Mouse (Mus musculus): ENCODE data around the gene Thsd7a. TPM values are rescaled to one million over a fixed set of nuclear protein-coding genes. Genes with fewer than 3 reads are reported as not detected.

Gene Thsd7a
- total and polyA plus RNA-seq, 3 experiments, result 0.30 TPM; not detected in 2

DNA sequence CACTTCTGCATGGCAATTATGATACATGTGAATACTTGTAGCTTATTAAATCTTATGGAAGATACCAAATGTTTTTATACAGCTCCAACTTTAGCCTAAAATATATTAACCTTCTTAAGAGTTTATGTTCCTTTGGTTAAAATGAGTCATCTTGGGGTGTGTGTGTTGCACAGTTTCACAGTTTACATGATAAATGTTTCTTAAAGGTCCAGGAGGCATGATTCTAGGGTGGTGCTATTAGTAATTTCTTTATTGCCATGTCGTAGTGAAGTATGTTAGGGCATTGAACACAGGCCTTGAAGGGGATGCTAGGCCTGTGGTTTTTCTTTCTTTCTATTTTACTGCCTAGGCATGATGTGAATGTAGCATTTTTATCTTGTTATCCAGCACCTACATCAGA lies 291.8 kb downstream of the Thsd7a start:
- H3K9me3 ChIP-seq (replicated peaks; ENCODE audit: low read length), result no peaks in the 10 kb centered on the region
- H3K36me3 ChIP-seq (replicated peaks in 1 of 2; ENCODE audit: control insufficient read depth in 1 of 2, insufficient read depth in 1 of 2, low read length in 1 of 2), result no peaks in the 10 kb centered on the region
- TF ChIP-seq UBTF (IDR thresholded peaks at IDR 0.05; ENCODE audit: low read depth, low read length) (no peak), ETS1 (conservative IDR thresholded peaks at IDR 0.05; ENCODE audit: low read depth, low read length) (no peak), MAZ (IDR thresholded peaks at IDR 0.05; ENCODE audit: low read depth, low read length) (no peak), TBP (conservative IDR thresholded peaks at IDR 0.05; ENCODE audit: low read depth, low read length) (no peak), USF1 (IDR thresholded peaks at IDR 0.05; ENCODE audit: low read depth, low read length) (no peak), CHD1 (IDR thresholded peaks at IDR 0.05; ENCODE audit: low read depth, low read length) (no peak), ZC3H11A (IDR thresholded peaks at IDR 0.05; ENCODE audit: low read depth, low read length) (no peak), EP300 (IDR thresholded peaks at IDR 0.05; ENCODE audit: low read length) (no peak), PAX5 (IDR thresholded peaks at IDR 0.05; ENCODE audit: low read length) (no peak), ELF1 (IDR thresholded peaks at IDR 0.05; ENCODE audit: low read depth, low read length) (no peak), KAT2A (IDR thresholded peaks at IDR 0.05; ENCODE audit: insufficient replicate concordance, low read length) (no peak), JUN (IDR thresholded peaks at IDR 0.05; ENCODE audit: insufficient read depth, low read depth, low read length) (no peak), RAD21 (IDR thresholded peaks at IDR 0.05; ENCODE audit: low read depth, low read length) (no peak), MYC (IDR thresholded peaks at IDR 0.05; ENCODE audit: low read depth, low read length) (no peak)
- dilution Hi-C loops (cut with MboI; ENCODE audit: extremely low pct_ligation_motif_present, extremely low pct_unique_long_range_greater_than_20kb, low sequenced_read_pairs), result no loop called here
- H3K27ac ChIP-seq (ENCODE audit: insufficient read depth, low read depth), result no peak overlapping the region
- H3K79me2 ChIP-seq (replicated peaks; ENCODE audit: control insufficient read depth, extremely low read depth, insufficient read depth, poor library complexity, severe bottlenecking), result no peaks in the 10 kb centered on the region
- no peaks in the 10 kb centered on the region for H3K4me1 ChIP-seq (ENCODE audit: control insufficient read depth in 1 of 2, insufficient read depth in 2 of 2)
- H3K9ac ChIP-seq (ENCODE audit: insufficient read depth, low read depth), result no peak overlapping the region
- H3K4me3 ChIP-seq (replicated peaks in 1 of 3; ENCODE audit: low read depth in 2 of 3, low read length in 2 of 3, poor library complexity in 1 of 3), result no peak overlapping the region
- no peak overlapping the region for H3K4me2 ChIP-seq (ENCODE audit: insufficient read depth, low read depth, poor library complexity, severe bottlenecking)
- no peak for DNase-seq (ENCODE audit: extremely low read depth)
- in situ Hi-C loops (cut with MboI; ENCODE audit: low pct_ligation_motif_present, low pct_unique_long_range_greater_than_20kb, low sequenced_read_pairs), result no loop called here
- H3K27me3 ChIP-seq (replicated peaks), result no peaks in the 10 kb centered on the region

DNA sequence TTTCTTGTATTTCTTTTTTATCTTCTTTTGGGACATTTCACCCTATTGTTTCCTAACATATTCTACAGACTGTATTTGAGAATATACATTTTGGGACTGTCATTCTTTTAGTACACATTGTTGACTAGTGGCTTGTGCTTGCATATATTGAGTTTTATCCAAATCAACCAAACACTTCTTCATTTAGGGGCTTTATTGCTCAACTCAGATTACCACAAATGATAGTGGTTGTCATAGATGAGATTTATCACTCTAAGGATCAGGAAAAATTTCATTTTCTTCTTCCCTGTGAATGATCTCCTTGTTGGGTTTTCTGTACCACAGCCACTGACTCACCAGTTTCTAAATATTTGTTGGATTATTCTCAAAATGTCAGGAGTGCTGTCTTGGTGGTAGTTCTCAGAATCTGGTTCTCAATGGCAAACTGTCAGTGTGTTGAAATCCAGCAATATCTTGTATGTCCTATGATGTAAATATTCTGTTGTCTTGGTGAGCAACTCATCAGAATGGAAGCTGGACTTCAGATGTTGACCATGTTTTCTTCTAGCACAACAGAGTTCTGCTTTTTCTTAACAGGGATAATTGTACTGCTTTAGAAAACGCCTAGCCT lies 294.2 kb downstream of the Thsd7a start:
- Histone ChIP-seq H3K9me3 (replicated peaks; ENCODE audit: low read length) (no peaks in the 10 kb centered on the region), H3K36me3 (replicated peaks in 1 of 2; ENCODE audit: control insufficient read depth in 1 of 2, insufficient read depth in 1 of 2, low read length in 1 of 2) (no peaks in the 10 kb centered on the region), H3K27me3 (replicated peaks) (no peaks in the 10 kb centered on the region), H3K79me2 (replicated peaks; ENCODE audit: control insufficient read depth, extremely low read depth, insufficient read depth, poor library complexity, severe bottlenecking) (no peaks in the 10 kb centered on the region), H3K4me1 (ENCODE audit: control insufficient read depth in 1 of 2, insufficient read depth in 2 of 2) (no peaks in the 10 kb centered on the region), H3K27ac (ENCODE audit: insufficient read depth, low read depth) (no peak overlapping the region), H3K4me3 (replicated peaks in 1 of 3; ENCODE audit: low read depth in 2 of 3, low read length in 2 of 3, poor library complexity in 1 of 3) (no peak overlapping the region), H3K9ac (ENCODE audit: insufficient read depth, low read depth) (no peak overlapping the region), H3K4me2 (ENCODE audit: insufficient read depth, low read depth, poor library complexity, severe bottlenecking) (no peak overlapping the region)
- no peak for TF ChIP-seq MEF2A (IDR thresholded peaks at IDR 0.05; ENCODE audit: borderline replicate concordance, low read depth, low read length)
- dilution Hi-C loops (cut with MboI; ENCODE audit: extremely low pct_ligation_motif_present, extremely low pct_unique_long_range_greater_than_20kb, low sequenced_read_pairs) (no loop called here), in situ Hi-C loops (cut with MboI; ENCODE audit: low pct_ligation_motif_present, low pct_unique_long_range_greater_than_20kb, low sequenced_read_pairs) (no loop called here)
- DNase-seq (ENCODE audit: extremely low read depth), result no peak
